Mouse (Mus musculus): ENCODE data around the gene Itsn1.

DNA sequence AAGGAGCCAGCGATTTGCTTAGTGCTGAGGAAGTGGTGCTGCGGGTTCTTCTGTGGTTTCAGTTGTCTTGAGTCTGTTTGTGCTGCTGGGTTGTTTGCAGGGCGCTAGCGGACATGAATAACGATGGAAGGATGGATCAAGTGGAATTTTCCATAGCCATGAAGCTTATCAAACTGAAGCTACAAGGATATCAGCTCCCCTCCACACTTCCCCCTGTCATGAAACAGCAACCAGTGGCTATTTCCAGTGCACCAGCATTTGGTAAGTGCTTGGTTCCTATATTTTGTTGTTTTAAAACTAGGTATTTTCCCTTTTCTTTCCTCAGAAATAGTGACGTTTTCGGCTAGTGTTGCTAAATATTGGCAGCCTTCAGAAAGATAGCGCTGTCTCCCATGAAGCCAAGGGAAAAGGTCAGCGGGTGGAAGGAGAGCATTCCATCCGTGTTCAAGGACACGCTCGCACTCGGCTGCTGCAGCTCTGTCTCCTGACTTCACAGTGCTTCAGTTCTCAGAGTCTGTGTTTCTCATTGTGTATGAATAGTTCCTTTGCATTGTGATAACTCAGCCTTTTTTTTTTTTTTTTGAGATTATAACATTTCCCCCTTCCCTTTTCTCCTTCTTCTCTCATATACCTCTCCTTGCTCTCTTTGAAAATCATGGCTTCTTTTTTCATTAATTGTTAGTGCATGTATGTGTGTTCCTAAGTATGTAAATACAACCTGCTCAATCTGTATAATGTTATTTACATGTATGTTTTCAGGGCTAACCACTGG is 64.6 kb downstream of the Itsn1 start:
- TF ChIP-seq CTCF (IDR thresholded peaks at IDR 0.05; ENCODE audit: low read depth): no peak
- TF ChIP-seq EP300 (IDR thresholded peaks at IDR 0.05; ENCODE audit: low read depth): no peak

Data from liver, embryonic 14.5 days (tissue).